Mouse (Mus musculus): ENCODE measurements around the gene Ackr2.

DNA sequence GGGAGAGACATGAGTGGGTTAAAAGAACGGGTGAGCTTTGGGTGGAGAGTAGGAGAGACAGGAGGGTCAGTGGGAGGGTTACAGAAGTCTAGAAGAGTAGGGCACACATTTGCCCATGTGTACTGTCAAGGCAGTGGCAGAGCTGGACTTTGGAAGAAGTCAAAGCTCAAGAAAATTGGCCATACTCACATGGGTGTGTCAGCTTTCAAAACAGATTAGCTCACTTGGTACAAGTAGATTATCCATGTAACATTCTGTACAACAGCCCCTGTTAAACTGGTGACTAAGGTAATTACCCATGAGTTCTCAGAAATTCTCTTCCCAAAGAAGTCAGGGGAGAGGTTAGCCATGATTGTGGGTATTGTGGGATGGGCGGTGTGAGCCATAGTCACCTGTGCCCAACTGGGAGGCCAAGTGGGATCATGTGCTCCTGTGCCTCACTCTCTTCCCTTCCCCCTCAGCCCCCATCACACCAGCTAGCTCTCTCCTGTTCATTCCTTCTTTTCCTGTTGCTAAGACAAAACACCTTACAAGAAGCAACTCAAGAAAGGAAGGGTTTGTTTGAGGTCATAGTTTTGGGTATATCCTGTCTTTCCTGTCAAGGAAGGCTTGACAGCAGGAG lies 26.0 kb upstream of the Ackr2 start:
- TF ChIP-seq CTCF (IDR thresholded peaks at IDR 0.05; ENCODE audit: insufficient read depth, low read length) (no peak), POLR2A (IDR thresholded peaks at IDR 0.05; ENCODE audit: borderline replicate concordance, extremely low read depth, low read depth, low read length) (no peak)

Measured in lung, adult 2 months (tissue).